9 mouse cellular contexts compared by ENCODE assay signal in the genomic region with DNA sequence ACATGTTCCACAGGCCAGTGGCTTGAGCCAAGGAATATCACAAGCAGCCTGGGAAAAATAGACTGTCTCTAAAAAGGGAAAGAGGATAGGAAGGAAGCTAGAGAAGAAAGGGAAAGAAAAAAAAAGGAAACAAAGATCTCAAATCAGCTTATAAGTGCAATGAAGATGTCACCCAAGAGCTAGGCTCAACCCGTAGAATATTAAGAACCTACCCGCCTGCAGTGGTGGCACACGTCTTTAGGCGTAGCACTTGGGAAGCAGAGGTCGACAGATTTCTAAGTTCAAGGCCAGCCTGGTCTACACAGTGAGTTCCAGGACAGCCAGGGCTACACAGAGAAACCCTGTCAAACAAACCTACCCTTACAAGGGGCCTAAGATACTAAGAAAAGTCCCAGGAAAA. TPM values are rescaled to one million over a fixed set of nuclear protein-coding genes. Genes with fewer than 3 reads are reported as not detected.
DNase-seq lines count a peak whose midpoint lies in the region; ATAC-seq and TF ChIP-seq lines count a peak whose summit lies in the region.
"Had no signal": no experiment of that assay in that cellular context is flagged by ENCODE, and none has a peak within 500 bp of the region (broad histone marks: within the 10 kb centered on the region; RNA-seq: fewer than 3 reads in every experiment).

No protein-coding gene starts in this region.

- H3K36me3 ChIP-seq in lung, embryonic 15.5 days: peaks cover 4% of the 10 kb centered on the region; the same call in 1 of the 2 replicates
- H3K36me3 ChIP-seq in forebrain, embryonic 13.5 days (ENCODE audit: poor library complexity, severe bottlenecking): peaks cover 10% of the 10 kb centered on the region
- H3K36me3 ChIP-seq in limb, embryonic 12.5 days: peaks cover 13% of the 10 kb centered on the region; the same call in 1 of the 2 replicates
- peaks cover 10% of the 10 kb centered on the region; the same call in 1 of the 2 replicates for H3K36me3 ChIP-seq in neural tube, embryonic 13.5 days

- H3K27ac ChIP-seq in lung, embryonic 15.5 days: no peak overlapping the region
- H3K27ac ChIP-seq in forebrain, embryonic 13.5 days: no peak overlapping the region
- no peak overlapping the region for H3K27ac ChIP-seq in limb, embryonic 12.5 days
- H3K27ac ChIP-seq in neural tube, embryonic 13.5 days (replicated peaks): no peak overlapping the region
- H3K27ac ChIP-seq in left cerebral cortex, adult 2 months: no peak overlapping the region

- no peak for TF ChIP-seq CTCF in left cerebral cortex, adult 2 months (IDR thresholded peaks at IDR 0.05)

- H3K4me2 ChIP-seq in lung, embryonic 15.5 days: peak overlapping the region; percentile 79; the same call in 1 of the 2 replicates
- peak overlapping the region; percentile 80 for H3K4me2 ChIP-seq in forebrain, embryonic 13.5 days
- peak overlapping the region; percentile 82 for H3K4me2 ChIP-seq in limb, embryonic 12.5 days
- peak overlapping the region; percentile 82 for H3K4me2 ChIP-seq in neural tube, embryonic 13.5 days

- no peaks in the 10 kb centered on the region for H3K9me3 ChIP-seq in lung, embryonic 15.5 days
- no peaks in the 10 kb centered on the region for H3K9me3 ChIP-seq in forebrain, embryonic 13.5 days (replicated peaks)
- H3K9me3 ChIP-seq in limb, embryonic 12.5 days: no peaks in the 10 kb centered on the region
- no peaks in the 10 kb centered on the region for H3K9me3 ChIP-seq in neural tube, embryonic 13.5 days

- H3K4me3 ChIP-seq in lung, embryonic 15.5 days: no peak overlapping the region
- no peak overlapping the region for H3K4me3 ChIP-seq in forebrain, embryonic 13.5 days
- peak overlapping the region; percentile 91 for H3K4me3 ChIP-seq in limb, embryonic 12.5 days (replicated peaks)
- peak overlapping the region; percentile 87; the same call in 1 of the 2 replicates for H3K4me3 ChIP-seq in neural tube, embryonic 13.5 days
- H3K4me3 ChIP-seq in left cerebral cortex, adult 2 months: no peak overlapping the region

- no peak for DNase-seq in lung, adult 18-20 months
- no peak for DNase-seq in left cerebral cortex, adult 2 months (ENCODE audit: extremely low spot score in 1 of 2, low spot score in 2 of 2)
- DNase-seq: cerebellum, adult 8-10 months; kidney, postnatal 14 days had no signal

- intact Hi-C loops in left cerebral cortex, adult 2 months (cut with DNase I): loop anchor here (1.0 to 2.0 kb wide), 2 partner anchors 19 to 23 kb away; partner anchors contain the start of gene Rfx5

- no peaks in the 10 kb centered on the region for H3K27me3 ChIP-seq in lung, embryonic 15.5 days
- no peaks in the 10 kb centered on the region for H3K27me3 ChIP-seq in forebrain, embryonic 13.5 days
- H3K27me3 ChIP-seq in limb, embryonic 12.5 days: no peaks in the 10 kb centered on the region
- H3K27me3 ChIP-seq in neural tube, embryonic 13.5 days: no peaks in the 10 kb centered on the region

- 86% methylated on average over 5 of the region's 5 CpGs for WGBS in lung, embryonic 15.5 days
- WGBS in forebrain, embryonic 13.5 days: 85% methylated on average over 5 of the region's 5 CpGs
- 86% methylated on average over 5 of the region's 5 CpGs for WGBS in limb, embryonic 12.5 days
- 90% methylated on average over 5 of the region's 5 CpGs for WGBS in neural tube, embryonic 13.5 days

- no peak for ATAC-seq in lung, embryonic 15.5 days (ENCODE audit: borderline replicate concordance, extremely low read depth, low FRiP score, low TSS enrichment)
- ATAC-seq in forebrain, embryonic 13.5 days: no peak
- ATAC-seq in limb, embryonic 12.5 days (ENCODE audit: insufficient number of reproducible peaks, insufficient read depth, low FRiP score, low TSS enrichment, low read depth): no peak
- ATAC-seq in neural tube, embryonic 13.5 days (ENCODE audit: low read depth): no peak
- ATAC-seq in monocyte, adult 5-6 weeks (replicated peaks; ENCODE audit: insufficient number of reproducible peaks, low FRiP score, low TSS enrichment, poor library complexity, severe bottlenecking): no peak

- peaks cover 20% of the 10 kb centered on the region for H3K4me1 ChIP-seq in lung, embryonic 15.5 days
- peaks cover 19% of the 10 kb centered on the region for H3K4me1 ChIP-seq in forebrain, embryonic 13.5 days
- H3K4me1 ChIP-seq in limb, embryonic 12.5 days (replicated peaks): peaks cover 15% of the 10 kb centered on the region
- peaks cover 22% of the 10 kb centered on the region for H3K4me1 ChIP-seq in neural tube, embryonic 13.5 days (replicated peaks)

- H3K9ac ChIP-seq in lung, embryonic 15.5 days: no peak overlapping the region
- no peak overlapping the region for H3K9ac ChIP-seq in forebrain, embryonic 13.5 days
- no peak overlapping the region for H3K9ac ChIP-seq in limb, embryonic 12.5 days (replicated peaks)
- H3K9ac ChIP-seq in neural tube, embryonic 13.5 days: no peak overlapping the region

RNA-seq across cellular contexts. Expression of gene Pi4kb, which starts 0.9 kb away (rescaled TPM):
- polyA plus RNA-seq in lung, embryonic 15.5 days (2015; fragmentation: Nextera tagmentation; extraction: Ambion mirVana): 20.5 and 21.8 TPM in 2 replicates
- polyA plus RNA-seq in forebrain, embryonic 13.5 days (2015; fragmentation: Nextera tagmentation; extraction: Ambion mirVana): 23.6 and 25.5 TPM in 2 replicates
- 26.6 and 28.1 TPM in 2 replicates for polyA plus RNA-seq in limb, embryonic 12.5 days (2016; fragmentation: Nextera tagmentation; extraction: Ambion mirVana)
- polyA plus RNA-seq in neural tube, embryonic 13.5 days (2015; fragmentation: Nextera tagmentation; extraction: Ambion mirVana): 24.0 and 26.7 TPM in 2 replicates
- 25.2 to 29.9 TPM (median 27.2 TPM) in 3 replicates for total RNA-seq in monocyte, adult 5-6 weeks (2017)
- 10 to 100 TPM; 58.0 to 58.4 TPM for total RNA-seq in left cerebral cortex, adult 2 months (2021)

RNA-seq across cellular contexts. Expression of gene Rfx5, which starts 19.7 kb away (rescaled TPM):
- 9.5 and 9.8 TPM in 2 replicates for polyA plus RNA-seq in lung, embryonic 15.5 days (2015; fragmentation: Nextera tagmentation; extraction: Ambion mirVana)
- 4.3 TPM in 2 replicates for polyA plus RNA-seq in forebrain, embryonic 13.5 days (2015; fragmentation: Nextera tagmentation; extraction: Ambion mirVana)
- polyA plus RNA-seq in limb, embryonic 12.5 days (2016; fragmentation: Nextera tagmentation; extraction: Ambion mirVana): 13.1 and 15.3 TPM in 2 replicates
- polyA plus RNA-seq in neural tube, embryonic 13.5 days (2015; fragmentation: Nextera tagmentation; extraction: Ambion mirVana): 5.5 and 6.1 TPM in 2 replicates
- total RNA-seq in monocyte, adult 5-6 weeks (2017): 13.9 to 19.6 TPM (median 17.9 TPM) in 3 replicates
- total RNA-seq in left cerebral cortex, adult 2 months (2021): 10 to 100 TPM; 23.3 to 28.2 TPM

RNA-seq across cellular contexts. Expression of gene Selenbp1, which starts 40.8 kb away (rescaled TPM):
- polyA plus RNA-seq in lung, embryonic 15.5 days (2015; fragmentation: Nextera tagmentation; extraction: Ambion mirVana): 216 and 237 TPM in 2 replicates
- polyA plus RNA-seq in forebrain, embryonic 13.5 days (2015; fragmentation: Nextera tagmentation; extraction: Ambion mirVana): 7.6 and 9.0 TPM in 2 replicates
- polyA plus RNA-seq in limb, embryonic 12.5 days (2016; fragmentation: Nextera tagmentation; extraction: Ambion mirVana): 28.9 TPM in 2 replicates
- polyA plus RNA-seq in neural tube, embryonic 13.5 days (2015; fragmentation: Nextera tagmentation; extraction: Ambion mirVana): 13.0 and 13.4 TPM in 2 replicates
- total RNA-seq in monocyte, adult 5-6 weeks (2017): 8.9 to 16.0 TPM (median 14.1 TPM) in 3 replicates
- total RNA-seq in left cerebral cortex, adult 2 months (2021): 10 to 100 TPM in 1 of 2 experiments, 1 to 10 TPM in 1; 7.9 to 10.0 TPM

RNA-seq across cellular contexts. Expression of gene Zfp687, which starts 41.6 kb away (rescaled TPM):
- polyA plus RNA-seq in lung, embryonic 15.5 days (2015; fragmentation: Nextera tagmentation; extraction: Ambion mirVana): 22.0 and 22.9 TPM in 2 replicates
- polyA plus RNA-seq in forebrain, embryonic 13.5 days (2015; fragmentation: Nextera tagmentation; extraction: Ambion mirVana): 26.6 and 27.8 TPM in 2 replicates
- polyA plus RNA-seq in limb, embryonic 12.5 days (2016; fragmentation: Nextera tagmentation; extraction: Ambion mirVana): 34.7 and 35.0 TPM in 2 replicates
- polyA plus RNA-seq in neural tube, embryonic 13.5 days (2015; fragmentation: Nextera tagmentation; extraction: Ambion mirVana): 20.4 and 21.5 TPM in 2 replicates
- total RNA-seq in monocyte, adult 5-6 weeks (2017): 17.3 to 33.2 TPM (median 29.2 TPM) in 3 replicates
- total RNA-seq in left cerebral cortex, adult 2 months (2021): 10 to 100 TPM; 23.1 to 25.9 TPM

Comparison
In these comparisons a context has a peak if more than half of its experiments do, and no peak if none do; other contexts are left out.
1. H3K4me3 ChIP-seq: peak in limb, embryonic 12.5 days (single experiment) and neural tube, embryonic 13.5 days (single experiment); none in lung, embryonic 15.5 days (single experiment), forebrain, embryonic 13.5 days (single experiment) and left cerebral cortex, adult 2 months (single experiment).
2. Peak in every context shown above with its lines, with median percentiles within 50 percentile points of each other: H3K4me2 ChIP-seq.